Mouse (Mus musculus): ENCODE results near the gene Elovl6. TPM values are rescaled to one million over a fixed set of nuclear protein-coding genes. Genes with fewer than 3 reads are reported as not detected.

The Elovl6 gene
- polyA plus RNA-seq, 1 experiment from 2014 or later = 44.7 TPM

GRCm38 (mm10) chr3:129617450-129617849 is 85.3 kb downstream of the Elovl6 start:
- Histone ChIP-seq H3K4me1 (replicated peaks; ENCODE audit: control insufficient read depth, insufficient read depth, low read length) (no peaks in the 10 kb centered on the region; the same call in 1 of the 2 replicates), H3K4me2 (ENCODE audit: low read length) (no peak overlapping the region), H3K9me3 (ENCODE audit: control insufficient read depth, low read length) (no peaks in the 10 kb centered on the region), H3K4me3 (replicated peaks; ENCODE audit: low read length) (no peak overlapping the region), H3K9ac (replicated peaks; ENCODE audit: low read depth, low read length) (no peak overlapping the region), H3K27me3 (replicated peaks; ENCODE audit: control insufficient read depth, insufficient read depth, low read length) (no peaks in the 10 kb centered on the region), H3K36me3 (ENCODE audit: control insufficient read depth, insufficient read depth) (no peaks in the 10 kb centered on the region), H3K27ac (ENCODE audit: low read length) (no peak overlapping the region)
- 95% methylated on average over 11 of the region's 11 CpGs for WGBS
- ATAC-seq = no peak

- H3K4me3 ChIP-seq (replicated peaks; ENCODE audit: low read length) = no peak overlapping the region
- H3K36me3 ChIP-seq (ENCODE audit: control insufficient read depth, insufficient read depth) = no peaks in the 10 kb centered on the region
- ATAC-seq = no peak
- H3K4me2 ChIP-seq (ENCODE audit: low read length) = no peak overlapping the region
- H3K9me3 ChIP-seq (ENCODE audit: control insufficient read depth, low read length) = no peaks in the 10 kb centered on the region
- H3K27ac ChIP-seq (ENCODE audit: low read length) = no peak overlapping the region
- no peak overlapping the region for H3K9ac ChIP-seq (replicated peaks; ENCODE audit: low read depth, low read length)
- no peaks in the 10 kb centered on the region for H3K27me3 ChIP-seq (replicated peaks; ENCODE audit: control insufficient read depth, insufficient read depth, low read length)
- WGBS = 83% methylated on average over 16 of the region's 16 CpGs
- no peaks in the 10 kb centered on the region; the same call in 1 of the 2 replicates for H3K4me1 ChIP-seq (replicated peaks; ENCODE audit: control insufficient read depth, insufficient read depth, low read length)
These were observed 87.1 kb downstream of the Elovl6 start for GRCm38 (mm10) chr3:129619194-129619775.

GRCm38 (mm10) chr3:129620802-129621201 is 88.6 kb downstream of the Elovl6 start:
- Histone ChIP-seq H3K36me3 (ENCODE audit: control insufficient read depth, insufficient read depth) (no peaks in the 10 kb centered on the region), H3K9me3 (ENCODE audit: control insufficient read depth, low read length) (no peaks in the 10 kb centered on the region), H3K4me2 (ENCODE audit: low read length) (no peak overlapping the region), H3K4me3 (replicated peaks; ENCODE audit: low read length) (no peak overlapping the region), H3K27ac (ENCODE audit: low read length) (no peak overlapping the region), H3K27me3 (replicated peaks; ENCODE audit: control insufficient read depth, insufficient read depth, low read length) (no peaks in the 10 kb centered on the region), H3K4me1 (replicated peaks; ENCODE audit: control insufficient read depth, insufficient read depth, low read length) (peaks cover 2% of the 10 kb centered on the region; the same call in 1 of the 2 replicates), H3K9ac (replicated peaks; ENCODE audit: low read depth, low read length) (no peak overlapping the region)
- 84% methylated on average over 3 of the region's 3 CpGs for WGBS
- no peak for ATAC-seq

GRCm38 (mm10) chr3:129621255-129621654 is 89.1 kb downstream of the Elovl6 start:
- Histone ChIP-seq H3K36me3 (ENCODE audit: control insufficient read depth, insufficient read depth) (no peaks in the 10 kb centered on the region), H3K9ac (replicated peaks; ENCODE audit: low read depth, low read length) (no peak overlapping the region), H3K4me3 (replicated peaks; ENCODE audit: low read length) (no peak overlapping the region), H3K9me3 (ENCODE audit: control insufficient read depth, low read length) (no peaks in the 10 kb centered on the region), H3K27me3 (replicated peaks; ENCODE audit: control insufficient read depth, insufficient read depth, low read length) (no peaks in the 10 kb centered on the region), H3K4me2 (ENCODE audit: low read length) (no peak overlapping the region), H3K4me1 (replicated peaks; ENCODE audit: control insufficient read depth, insufficient read depth, low read length) (peaks cover 2% of the 10 kb centered on the region; the same call in 1 of the 2 replicates), H3K27ac (ENCODE audit: low read length) (no peak overlapping the region)
- WGBS = 80% methylated on average over 5 of the region's 5 CpGs
- no peak for ATAC-seq

GRCm38 (mm10) chr3:129622120-129622519 is 90.0 kb downstream of the Elovl6 start:
- no peak overlapping the region for H3K27ac ChIP-seq (ENCODE audit: low read length)
- H3K36me3 ChIP-seq (ENCODE audit: control insufficient read depth, insufficient read depth) = no peaks in the 10 kb centered on the region
- 77% methylated on average over 9 of the region's 9 CpGs for WGBS
- H3K4me1 ChIP-seq (replicated peaks; ENCODE audit: control insufficient read depth, insufficient read depth, low read length) = peaks cover 2% of the 10 kb centered on the region; the same call in 1 of the 2 replicates
- no peak for ATAC-seq
- H3K4me3 ChIP-seq (replicated peaks; ENCODE audit: low read length) = no peak overlapping the region
- H3K27me3 ChIP-seq (replicated peaks; ENCODE audit: control insufficient read depth, insufficient read depth, low read length) = no peaks in the 10 kb centered on the region
- no peaks in the 10 kb centered on the region for H3K9me3 ChIP-seq (ENCODE audit: control insufficient read depth, low read length)
- no peak overlapping the region for H3K4me2 ChIP-seq (ENCODE audit: low read length)
- H3K9ac ChIP-seq (replicated peaks; ENCODE audit: low read depth, low read length) = no peak overlapping the region

GRCm38 (mm10) chr3:129622705-129623104 is 90.5 kb downstream of the Elovl6 start:
- Histone ChIP-seq H3K4me1 (replicated peaks; ENCODE audit: control insufficient read depth, insufficient read depth, low read length) (peaks cover 2% of the 10 kb centered on the region; the same call in 1 of the 2 replicates), H3K4me3 (replicated peaks; ENCODE audit: low read length) (no peak overlapping the region), H3K9me3 (ENCODE audit: control insufficient read depth, low read length) (no peaks in the 10 kb centered on the region), H3K27me3 (replicated peaks; ENCODE audit: control insufficient read depth, insufficient read depth, low read length) (no peaks in the 10 kb centered on the region), H3K27ac (ENCODE audit: low read length) (no peak overlapping the region), H3K9ac (replicated peaks; ENCODE audit: low read depth, low read length) (no peak overlapping the region), H3K36me3 (ENCODE audit: control insufficient read depth, insufficient read depth) (no peaks in the 10 kb centered on the region), H3K4me2 (ENCODE audit: low read length) (no peak overlapping the region)
- WGBS = 99% methylated on average over 5 of the region's 5 CpGs
- ATAC-seq = no peak

- no peak overlapping the region for H3K9ac ChIP-seq (replicated peaks; ENCODE audit: low read depth, low read length)
- no peak overlapping the region for H3K4me3 ChIP-seq (replicated peaks; ENCODE audit: low read length)
- no peak overlapping the region; the same call in 1 of the 2 replicates for H3K27ac ChIP-seq (ENCODE audit: low read length)
- ATAC-seq = peak; percentile 73
- 72% methylated on average over 10 of the region's 10 CpGs for WGBS
- no peaks in the 10 kb centered on the region for H3K9me3 ChIP-seq (ENCODE audit: control insufficient read depth, low read length)
- peaks cover 2% of the 10 kb centered on the region; the same call in 1 of the 2 replicates for H3K4me1 ChIP-seq (replicated peaks; ENCODE audit: control insufficient read depth, insufficient read depth, low read length)
- H3K27me3 ChIP-seq (replicated peaks; ENCODE audit: control insufficient read depth, insufficient read depth, low read length) = no peaks in the 10 kb centered on the region
- no peaks in the 10 kb centered on the region for H3K36me3 ChIP-seq (ENCODE audit: control insufficient read depth, insufficient read depth)
- H3K4me2 ChIP-seq (ENCODE audit: low read length) = no peak overlapping the region
These were observed 92.1 kb downstream of the Elovl6 start for GRCm38 (mm10) chr3:129624193-129624805.

- no peak overlapping the region for H3K4me3 ChIP-seq (replicated peaks; ENCODE audit: low read length)
- H3K36me3 ChIP-seq (ENCODE audit: control insufficient read depth, insufficient read depth) = no peaks in the 10 kb centered on the region
- no peaks in the 10 kb centered on the region for H3K27me3 ChIP-seq (replicated peaks; ENCODE audit: control insufficient read depth, insufficient read depth, low read length)
- H3K4me1 ChIP-seq (replicated peaks; ENCODE audit: control insufficient read depth, insufficient read depth, low read length) = 0 out of 2 replicates have a peak, but pooled peaks cover 2% of the 10 kb centered on the region
- H3K4me2 ChIP-seq (ENCODE audit: low read length) = no peak overlapping the region
- no peaks in the 10 kb centered on the region for H3K9me3 ChIP-seq (ENCODE audit: control insufficient read depth, low read length)
- no peak for ATAC-seq
- WGBS = 93% methylated on average over 4 of the region's 4 CpGs
- no peak overlapping the region for H3K27ac ChIP-seq (ENCODE audit: low read length)
- H3K9ac ChIP-seq (replicated peaks; ENCODE audit: low read depth, low read length) = no peak overlapping the region
These were observed 95.1 kb downstream of the Elovl6 start for GRCm38 (mm10) chr3:129627281-129627680.

- WGBS = 81% methylated on average over 1 of the region's 1 CpGs
- H3K9me3 ChIP-seq (ENCODE audit: control insufficient read depth, low read length) = no peaks in the 10 kb centered on the region
- H3K9ac ChIP-seq (replicated peaks; ENCODE audit: low read depth, low read length) = no peak overlapping the region
- no peak overlapping the region for H3K27ac ChIP-seq (ENCODE audit: low read length)
- no peaks in the 10 kb centered on the region for H3K27me3 ChIP-seq (replicated peaks; ENCODE audit: control insufficient read depth, insufficient read depth, low read length)
- no peaks in the 10 kb centered on the region for H3K4me1 ChIP-seq (replicated peaks; ENCODE audit: control insufficient read depth, insufficient read depth, low read length)
- no peak overlapping the region for H3K4me3 ChIP-seq (replicated peaks; ENCODE audit: low read length)
- no peak for ATAC-seq
- H3K4me2 ChIP-seq (ENCODE audit: low read length) = no peak overlapping the region
- H3K36me3 ChIP-seq (ENCODE audit: control insufficient read depth, insufficient read depth) = 0 out of 2 replicates have a peak, but pooled peaks cover 1% of the 10 kb centered on the region
These were observed 98.9 kb downstream of the Elovl6 start for GRCm38 (mm10) chr3:129631018-129631417.
